Mouse (Mus musculus) myocyte (in vitro differentiated cells): ENCODE measurements around the gene Tex101. TPM values are rescaled to one million over a fixed set of nuclear protein-coding genes. Genes with fewer than 3 reads are reported as not detected.
"Not testable (repeated sequence)": the region's sequence is repeated elsewhere in the genome, so short reads cannot be mapped to it uniquely, and the experiment has no call there.

ENCODE experiments used
- H3K27me3 ChIP-seq: one replicate; pipeline ENCODE4 v1.6.1; 2011; ENCODE audit not compliant: control insufficient read depth, insufficient read depth, insufficient read length
- H3K36me3 ChIP-seq: one replicate; pipeline ENCODE4 v1.6.1; 2011; ENCODE audit not compliant: control insufficient read depth, insufficient read depth
- H3K4me2 ChIP-seq: one replicate; pipeline ENCODE4 v1.6.1; 2011; ENCODE audit warnings: low read depth, control low read depth
- H3K4me3 ChIP-seq: one replicate; pipeline ENCODE4 v1.5.1; 2011; ENCODE audit warnings: mild to moderate bottlenecking, control low read depth, moderate library complexity
- H3K79me2 ChIP-seq: one replicate; pipeline ENCODE4 v1.6.1; 2011; ENCODE audit not compliant: control insufficient read depth, insufficient read depth
- H3ac ChIP-seq: one replicate; pipeline ENCODE4 v1.6.1; 2011; ENCODE audit not compliant: control insufficient read depth, insufficient read length
- CEBPB ChIP-seq: IDR thresholded peaks from 2 replicates; pipeline ENCODE4 v1.6.1; 2011; ENCODE audit warnings: mild to moderate bottlenecking, moderate library complexity; ENCODE audit not compliant: poor library complexity, insufficient read depth, severe bottlenecking
- E2F4 ChIP-seq: IDR thresholded peaks from one replicate; pipeline ENCODE4 v1.6.1; 2011; ENCODE audit warnings: mild to moderate bottlenecking, control low read depth, moderate library complexity; ENCODE audit not compliant: insufficient read depth
- MAX ChIP-seq: IDR thresholded peaks from one replicate; pipeline ENCODE4 v1.6.1; 2011; ENCODE audit warnings: low read depth, mild to moderate bottlenecking, control low read depth
- MYOD1 ChIP-seq, 3 experiments: IDR thresholded peaks; one replicate each; pipeline ENCODE4 v1.6.1; 2011; ENCODE audit warnings: control low read depth in 2 of 3, low read depth in 2 of 3, mild to moderate bottlenecking in 2 of 3, moderate library complexity in 1 of 3; ENCODE audit not compliant: insufficient read length in 2 of 3, control insufficient read depth in 1 of 3
- MYOG ChIP-seq, 3 experiments: IDR thresholded peaks; one replicate each; pipeline ENCODE4 v1.6.1; 2011; ENCODE audit warnings: control low read depth in 2 of 3, low read depth in 2 of 3, mild to moderate bottlenecking in 2 of 3; ENCODE audit not compliant: insufficient read length in 2 of 3, control insufficient read depth in 1 of 3, insufficient read depth in 1 of 3
- POLR2A ChIP-seq: IDR thresholded peaks from one replicate; pipeline ENCODE4 v1.6.1; 2011; ENCODE audit warnings: low read depth, mild to moderate bottlenecking, control low read depth, moderate library complexity; ENCODE audit not compliant: insufficient read length
- POLR2AphosphoS2 ChIP-seq: IDR thresholded peaks from one replicate; pipeline ENCODE4 v1.6.1; 2011; ENCODE audit warnings: low read depth, control low read depth; ENCODE audit not compliant: insufficient read length
- REST ChIP-seq: IDR thresholded peaks from one replicate; pipeline ENCODE4 v1.6.1; 2011; ENCODE audit warnings: mild to moderate bottlenecking, control low read depth, moderate library complexity; ENCODE audit not compliant: insufficient read depth, insufficient read length
- SRF ChIP-seq: IDR thresholded peaks from one replicate; pipeline ENCODE4 v1.6.1; 2011; ENCODE audit warnings: low read depth; ENCODE audit not compliant: control insufficient read depth, insufficient read length
- TCF12 ChIP-seq: IDR thresholded peaks from one replicate; pipeline ENCODE4 v1.6.1; 2011; ENCODE audit warnings: mild to moderate bottlenecking, control low read depth; ENCODE audit not compliant: poor library complexity, insufficient read depth, severe bottlenecking
- TCF3 ChIP-seq: IDR thresholded peaks from one replicate; pipeline ENCODE4 v1.6.1; 2011; ENCODE audit warnings: low read depth, control low read depth; ENCODE audit not compliant: insufficient read length
- USF1 ChIP-seq: IDR thresholded peaks from one replicate; pipeline ENCODE4 v1.6.1; 2011; ENCODE audit warnings: low read depth, mild to moderate bottlenecking, control low read depth, moderate library complexity
- polyA plus RNA-seq: library from polyadenylated mRNA; unstranded; fragments of >200 nt; fragmentation: generic; extraction: Trizol; gene quantifications from one replicate; pipeline ENCODE4 v1.2.1, GENCODE M21; 2012; ENCODE audit warnings: missing spikeins

The Tex101 gene
- polyA plus RNA-seq, 1 experiment = not detected

- TF ChIP-seq POLR2A (no peak), E2F4 (no peak), SRF (no peak), MAX (no peak), REST (no peak), USF1 (no peak), TCF3 (no peak), TCF12 (no peak), CEBPB (no peak)
- Histone ChIP-seq H3K4me3 (no peak overlapping the region), H3K27me3 (no peaks in the 10 kb centered on the region), H3K36me3 (peaks cover 13% of the 10 kb centered on the region), H3ac (no peak overlapping the region), H3K4me2 (no peak overlapping the region), H3K79me2 (no peaks in the 10 kb centered on the region)
These were observed 53.5 kb downstream of the Tex101 start for GRCm38 (mm10) chr7:24622967-24623366.

DNA sequence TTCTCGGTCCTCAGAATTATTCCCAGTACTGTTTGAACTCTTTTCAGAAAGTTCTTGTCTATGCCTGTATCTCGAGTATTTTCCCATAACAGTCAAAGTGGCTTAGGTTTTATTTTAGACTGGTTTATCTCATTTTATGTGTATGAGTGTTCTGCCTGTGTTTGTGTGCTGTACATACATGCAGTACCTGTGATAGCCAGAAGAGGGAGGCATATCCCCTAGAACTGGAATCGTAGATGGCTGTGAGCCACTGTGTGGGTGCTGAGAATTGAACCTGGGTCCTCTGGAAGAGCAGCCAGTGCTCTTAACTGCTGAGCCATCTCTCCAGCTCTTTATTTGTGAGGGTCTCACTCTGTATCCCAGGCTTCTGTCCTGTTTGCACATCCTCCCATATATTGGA lies 55.3 kb downstream of the Tex101 start:
- Histone ChIP-seq H3K27me3 (no peaks in the 10 kb centered on the region), H3K4me2 (no peak overlapping the region), H3K36me3 (peaks cover 13% of the 10 kb centered on the region), H3K79me2 (no peaks in the 10 kb centered on the region), H3ac (no peak overlapping the region), H3K4me3 (no peak overlapping the region)
- no peak for TF ChIP-seq POLR2AphosphoS2
- TF ChIP-seq TCF3 = no peak
- TF ChIP-seq USF1 = no peak
- no peak for TF ChIP-seq SRF
- TF ChIP-seq REST = no peak
- TF ChIP-seq MAX = no peak
- no peak for TF ChIP-seq TCF12
- TF ChIP-seq POLR2A = no peak
- TF ChIP-seq E2F4 = no peak
- no peak for TF ChIP-seq MYOD1 (IDR thresholded peaks at IDR 0.05; ENCODE audit: control insufficient read depth in 1 of 3, insufficient read length in 2 of 3, low read depth in 2 of 3)
- no peak for TF ChIP-seq MYOG (IDR thresholded peaks at IDR 0.05; ENCODE audit: control insufficient read depth in 1 of 3, insufficient read depth in 1 of 3, insufficient read length in 2 of 3, low read depth in 2 of 3)

DNA sequence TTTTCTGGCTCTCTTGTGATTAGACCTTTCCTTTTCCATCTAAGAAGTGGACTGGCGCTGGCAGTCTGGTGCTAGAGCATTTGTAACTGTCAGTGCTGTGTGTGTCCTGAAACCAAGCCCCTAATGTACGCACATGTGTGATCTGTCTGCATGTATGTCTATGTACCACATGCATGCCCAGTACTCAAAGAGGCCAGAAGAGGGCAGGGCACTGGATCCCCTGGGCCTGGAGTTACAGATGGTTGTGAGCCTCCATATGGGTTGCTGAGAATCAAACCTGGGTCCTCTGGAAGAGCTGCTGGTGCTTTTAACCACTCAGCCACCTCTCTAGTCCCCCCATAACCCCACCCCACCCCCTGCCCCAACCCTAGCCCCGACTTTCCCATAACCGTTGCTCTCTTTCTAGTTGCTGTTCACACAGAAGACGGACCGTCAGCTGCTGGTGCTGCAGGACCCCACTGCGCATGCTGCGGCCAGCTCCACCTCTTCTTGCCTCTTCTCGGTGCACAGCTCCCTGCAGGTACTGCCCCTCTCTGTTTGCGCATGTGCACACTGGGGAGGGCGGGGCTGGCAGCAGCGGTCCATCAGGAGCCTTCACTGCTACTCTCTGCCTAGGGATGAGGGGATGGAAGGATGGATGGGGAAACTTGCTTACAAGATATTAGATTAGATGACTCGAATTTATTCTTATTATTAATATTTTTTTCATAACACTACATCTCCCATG lies 56.6 kb downstream of the Tex101 start:
- Histone ChIP-seq H3K4me2 (no peak overlapping the region), H3K79me2 (no peaks in the 10 kb centered on the region), H3K27me3 (no peaks in the 10 kb centered on the region), H3K36me3 (peaks cover 13% of the 10 kb centered on the region), H3K4me3 (no peak overlapping the region), H3ac (no peak overlapping the region)
- no peak for TF ChIP-seq CEBPB
- TF ChIP-seq MYOD1 (IDR thresholded peaks at IDR 0.05; ENCODE audit: control insufficient read depth in 1 of 3, insufficient read length in 2 of 3, low read depth in 2 of 3) = no peak
- no peak for TF ChIP-seq E2F4
- TF ChIP-seq USF1 = no peak
- no peak for TF ChIP-seq MAX
- no peak for TF ChIP-seq TCF3
- TF ChIP-seq REST = no peak
- TF ChIP-seq POLR2A = no peak
- TF ChIP-seq SRF = no peak
- TF ChIP-seq TCF12 = no peak
- no peak for TF ChIP-seq MYOG (IDR thresholded peaks at IDR 0.05; ENCODE audit: control insufficient read depth in 1 of 3, insufficient read depth in 1 of 3, insufficient read length in 2 of 3, low read depth in 2 of 3)
- no peak for TF ChIP-seq POLR2AphosphoS2

DNA sequence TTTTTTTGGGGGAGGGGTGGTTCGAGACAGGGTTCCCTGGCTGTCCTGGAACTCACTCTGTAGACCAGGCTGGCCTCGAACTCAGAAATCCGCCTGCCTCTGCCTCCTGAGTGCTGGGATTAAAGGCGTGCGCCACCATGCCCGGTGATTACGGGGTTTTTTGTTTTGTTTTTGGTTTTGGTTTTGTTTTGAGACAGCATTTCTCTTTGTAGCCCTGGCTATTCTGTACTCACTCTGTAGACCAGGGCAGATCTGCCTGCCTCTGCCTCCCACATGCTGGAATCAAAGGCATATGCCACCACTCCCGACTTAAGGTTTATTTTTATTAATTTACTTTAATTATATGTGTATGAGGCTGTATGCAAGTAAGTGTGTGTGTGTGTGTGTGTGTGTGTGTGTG lies 58.1 kb downstream of the Tex101 start:
- H3K36me3 ChIP-seq, H3ac ChIP-seq, H3K27me3 ChIP-seq, H3K79me2 ChIP-seq, H3K4me2 ChIP-seq, H3K4me3 ChIP-seq: not testable (repeated sequence)

Other genes with a start within 250 kb of the Tex101 start
- gene Irgc1, start 224.4 kb downstream of the Tex101 start, polyA plus RNA-seq = 0.32 TPM
- gene Plaur, start 214.2 kb downstream of the Tex101 start, polyA plus RNA-seq = 32.5 TPM
- 54.4 TPM for gene Cadm4, start 194.7 kb downstream of the Tex101 start, polyA plus RNA-seq
- 30.0 TPM for gene Zfp428, start 169.7 kb downstream of the Tex101 start, polyA plus RNA-seq
- 0.10 TPM for gene AC161166.1, start 164.2 kb downstream of the Tex101 start, polyA plus RNA-seq
- 17.4 TPM for gene Irgq, start 146.0 kb downstream of the Tex101 start, polyA plus RNA-seq
- gene Pinlyp, start 130.6 kb downstream of the Tex101 start, polyA plus RNA-seq = 0.17 TPM
- 32.7 TPM for gene Xrcc1, start 130.4 kb downstream of the Tex101 start, polyA plus RNA-seq
- gene Ethe1, start 89.1 kb downstream of the Tex101 start, polyA plus RNA-seq = 34.7 TPM
- 0.12 TPM for gene Zfp575, start 89.0 kb downstream of the Tex101 start, polyA plus RNA-seq
- 11.5 TPM for gene Phldb3, start 65.9 kb downstream of the Tex101 start, polyA plus RNA-seq
- gene Lypd3, start 40.1 kb downstream of the Tex101 start, polyA plus RNA-seq = not detected
- not detected for gene BC049730, start 32.6 kb upstream of the Tex101 start, polyA plus RNA-seq
- gene Gm4763, start 50.2 kb upstream of the Tex101 start, polyA plus RNA-seq = not detected
- not detected for gene Cd177, start 83.6 kb upstream of the Tex101 start, polyA plus RNA-seq
- gene Ceacam10, start 100.5 kb upstream of the Tex101 start, polyA plus RNA-seq = not detected
- gene Gm9844, start 185.5 kb upstream of the Tex101 start, polyA plus RNA-seq = 79.9 TPM
- not detected for gene Lypd4, start 193.3 kb upstream of the Tex101 start, polyA plus RNA-seq
- gene Dmrtc2, start 193.4 kb upstream of the Tex101 start, polyA plus RNA-seq = not detected
- 1,912 TPM for gene Rps19, start 207.7 kb upstream of the Tex101 start, polyA plus RNA-seq
- 0.12 TPM for gene Cd79a, start 220.7 kb upstream of the Tex101 start, polyA plus RNA-seq
- 51.4 TPM for gene Arhgef1, start 226.2 kb upstream of the Tex101 start, polyA plus RNA-seq